Mouse (Mus musculus): ENCODE data around the gene Olfr1443. TPM values are rescaled to one million over a fixed set of nuclear protein-coding genes. Genes with fewer than 3 reads are reported as not detected.
"Not testable (repeated sequence)": the region's sequence is repeated elsewhere in the genome, so short reads cannot be mapped to it uniquely, and the experiment has no call there.

Gene Olfr1443
- polyA plus RNA-seq, 1 experiment from 2014 or later = not detected

DNA sequence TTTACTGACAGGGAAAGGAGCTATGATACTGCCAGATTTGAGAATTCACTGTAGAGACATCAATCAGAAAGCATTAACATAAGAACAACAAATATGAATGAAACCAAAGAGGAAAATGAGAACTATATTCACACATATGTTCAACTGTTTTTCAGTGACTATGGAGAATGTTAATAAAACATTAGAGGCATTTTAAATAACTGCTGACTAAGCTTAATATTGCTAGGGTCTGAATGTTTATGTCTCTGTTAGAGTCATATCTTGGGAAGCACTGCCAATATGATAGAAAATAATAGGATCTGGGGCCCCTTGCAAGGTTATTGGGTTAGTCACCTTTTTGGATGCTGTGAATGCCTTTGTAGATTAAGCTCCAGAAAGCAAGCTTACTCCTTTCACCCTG is 31.1 kb downstream of the Olfr1443 start:
- DNase-seq (ENCODE audit: low spot score) = no peak
- no peak overlapping the region for H3K9ac ChIP-seq (replicated peaks; ENCODE audit: low read length)
- no peaks in the 10 kb centered on the region for H3K9me3 ChIP-seq (replicated peaks; ENCODE audit: control insufficient read depth, low read length)
- no peaks in the 10 kb centered on the region for H3K4me1 ChIP-seq (ENCODE audit: control insufficient read depth, insufficient read depth, low read length)
- no peak overlapping the region for H3K4me3 ChIP-seq (ENCODE audit: low read depth, low read length)
- no peak overlapping the region for H3K27ac ChIP-seq (replicated peaks; ENCODE audit: low read depth, low read length)
- no peaks in the 10 kb centered on the region for H3K36me3 ChIP-seq (replicated peaks; ENCODE audit: control insufficient read depth, insufficient read depth, low read depth, low read length)
- no peak for ATAC-seq (replicated peaks; ENCODE audit: insufficient number of reproducible peaks, low FRiP score, low TSS enrichment, low read depth)
- H3K27me3 ChIP-seq (ENCODE audit: control insufficient read depth, insufficient read depth, low read length) = no peaks in the 10 kb centered on the region
- no peak overlapping the region for H3K4me2 ChIP-seq (ENCODE audit: low read depth, low read length)

DNA sequence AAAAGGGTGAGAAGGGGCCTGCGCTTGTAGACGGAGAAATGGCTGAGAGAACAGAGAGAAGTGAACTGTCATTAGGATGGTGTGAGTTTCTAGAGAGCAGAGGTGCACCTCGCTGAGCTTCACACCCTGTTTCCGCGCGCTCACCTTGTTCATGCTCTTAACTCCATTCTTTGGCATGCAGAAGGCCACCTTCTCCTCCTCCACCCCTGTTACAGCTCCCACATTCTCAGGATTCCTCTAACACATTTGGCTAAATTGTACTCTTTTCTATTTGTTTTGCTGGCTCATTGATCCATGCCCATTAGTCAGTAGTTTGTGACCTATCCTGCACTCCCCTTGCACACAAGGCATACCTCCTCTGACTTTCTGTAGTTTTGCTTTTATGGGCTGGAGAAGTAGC is 41.3 kb downstream of the Olfr1443 start:
- ATAC-seq (replicated peaks; ENCODE audit: insufficient number of reproducible peaks, low FRiP score, low TSS enrichment, low read depth) = no peak
- 82% methylated on average over 6 of the region's 6 CpGs for WGBS

DNA sequence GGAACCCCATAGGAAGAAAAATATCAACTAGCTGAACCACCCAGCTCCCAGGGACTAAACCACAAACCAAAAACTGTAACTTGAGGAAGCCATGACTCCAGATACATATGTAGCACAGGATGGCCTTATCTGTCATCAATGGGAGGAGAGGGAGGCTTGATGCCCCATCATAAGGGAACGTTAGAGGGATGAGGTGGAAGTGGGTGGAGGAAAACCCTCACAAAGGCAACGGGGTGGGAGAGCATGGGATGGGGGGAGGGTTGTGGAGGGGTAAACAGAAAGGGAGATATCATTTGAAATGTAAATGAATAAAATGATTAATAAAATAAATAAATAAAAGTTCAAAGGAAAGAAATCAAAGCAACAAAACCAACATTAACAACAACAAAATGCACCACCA is 42.6 kb downstream of the Olfr1443 start:
- H3K4me3 ChIP-seq (ENCODE audit: low read depth, low read length) = no peak overlapping the region
- no peaks in the 10 kb centered on the region for H3K4me1 ChIP-seq (ENCODE audit: control insufficient read depth, insufficient read depth, low read length)
- no peaks in the 10 kb centered on the region for H3K27me3 ChIP-seq (ENCODE audit: control insufficient read depth, insufficient read depth, low read length)
- 76% methylated on average over 2 of the region's 2 CpGs for WGBS
- no peaks in the 10 kb centered on the region for H3K36me3 ChIP-seq (replicated peaks; ENCODE audit: control insufficient read depth, insufficient read depth, low read depth, low read length)
- no peaks in the 10 kb centered on the region for H3K9me3 ChIP-seq (replicated peaks; ENCODE audit: control insufficient read depth, low read length)
- no peak overlapping the region for H3K4me2 ChIP-seq (ENCODE audit: low read depth, low read length)
- no peak for DNase-seq (ENCODE audit: low spot score)
- no peak overlapping the region for H3K9ac ChIP-seq (replicated peaks; ENCODE audit: low read length)
- no peak overlapping the region for H3K27ac ChIP-seq (replicated peaks; ENCODE audit: low read depth, low read length)
- ATAC-seq (replicated peaks; ENCODE audit: insufficient number of reproducible peaks, low FRiP score, low TSS enrichment, low read depth) = no peak

More for the DNA sequence above, 41.3 kb downstream of the Olfr1443 start:
- Histone ChIP-seq H3K9ac (replicated peaks; ENCODE audit: low read length) (no peak overlapping the region), H3K4me2 (ENCODE audit: low read depth, low read length) (no peak overlapping the region), H3K9me3 (replicated peaks; ENCODE audit: control insufficient read depth, low read length) (no peaks in the 10 kb centered on the region), H3K4me3 (ENCODE audit: low read depth, low read length) (no peak overlapping the region), H3K36me3 (replicated peaks; ENCODE audit: control insufficient read depth, insufficient read depth, low read depth, low read length) (no peaks in the 10 kb centered on the region), H3K27ac (replicated peaks; ENCODE audit: low read depth, low read length) (no peak overlapping the region), H3K27me3 (ENCODE audit: control insufficient read depth, insufficient read depth, low read length) (no peaks in the 10 kb centered on the region), H3K4me1 (ENCODE audit: control insufficient read depth, insufficient read depth, low read length) (no peaks in the 10 kb centered on the region)
- DNase-seq (ENCODE audit: low spot score) = no peak

DNA sequence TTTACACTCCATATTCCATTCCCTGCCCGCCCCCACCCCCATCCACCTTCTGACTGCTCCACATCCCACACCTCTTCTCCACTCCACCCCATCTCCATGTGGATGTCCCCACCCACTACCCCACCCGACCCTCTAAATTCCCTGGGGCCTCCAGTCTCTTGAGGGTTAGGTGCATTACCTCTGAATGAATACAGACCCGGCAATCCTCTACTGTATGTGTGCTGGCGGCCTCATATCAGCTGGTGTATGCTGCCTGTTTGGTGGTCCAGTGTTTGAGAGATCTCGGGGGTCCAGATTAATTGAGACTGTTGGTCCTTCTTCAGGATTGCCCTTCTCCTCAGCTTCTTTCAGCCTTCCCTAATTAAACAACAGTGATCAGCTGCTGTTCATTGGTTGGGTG is 43.0 kb downstream of the Olfr1443 start:
- DNase-seq (ENCODE audit: low spot score); H3K27ac ChIP-seq (replicated peaks; ENCODE audit: low read depth, low read length); H3K27me3 ChIP-seq (ENCODE audit: control insufficient read depth, insufficient read depth, low read length); H3K36me3 ChIP-seq (replicated peaks; ENCODE audit: control insufficient read depth, insufficient read depth, low read depth, low read length); ATAC-seq (replicated peaks; ENCODE audit: insufficient number of reproducible peaks, low FRiP score, low TSS enrichment, low read depth); H3K4me3 ChIP-seq (ENCODE audit: low read depth, low read length); H3K4me2 ChIP-seq (ENCODE audit: low read depth, low read length); H3K4me1 ChIP-seq (ENCODE audit: control insufficient read depth, insufficient read depth, low read length); H3K9me3 ChIP-seq (replicated peaks; ENCODE audit: control insufficient read depth, low read length); H3K9ac ChIP-seq (replicated peaks; ENCODE audit: low read length): not testable (repeated sequence)
- WGBS = 91% methylated on average over 5 of the region's 5 CpGs

DNA sequence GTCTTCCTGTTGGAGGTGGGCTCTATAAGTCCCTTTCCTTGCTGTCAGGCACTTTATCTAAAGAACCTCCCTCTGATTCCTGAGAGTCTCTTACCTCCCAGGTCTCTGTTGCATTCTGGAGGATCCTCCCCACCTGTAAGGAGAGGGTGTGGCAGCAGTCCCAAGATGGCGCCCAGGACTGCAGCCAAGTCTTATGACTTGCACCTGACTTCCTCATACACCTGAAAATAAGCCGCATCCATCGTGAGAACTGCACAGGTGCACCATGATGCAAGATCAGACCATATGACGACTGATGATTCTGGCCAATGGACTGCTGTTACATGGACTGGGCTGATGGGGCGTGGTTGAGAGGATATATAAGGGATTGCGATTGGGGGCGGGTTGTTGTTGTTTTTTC is 43.7 kb downstream of the Olfr1443 start:
- not testable (repeated sequence) for H3K27ac ChIP-seq (replicated peaks; ENCODE audit: low read depth, low read length); H3K9ac ChIP-seq (replicated peaks; ENCODE audit: low read length); DNase-seq (ENCODE audit: low spot score); ATAC-seq (replicated peaks; ENCODE audit: insufficient number of reproducible peaks, low FRiP score, low TSS enrichment, low read depth); H3K4me3 ChIP-seq (ENCODE audit: low read depth, low read length); H3K27me3 ChIP-seq (ENCODE audit: control insufficient read depth, insufficient read depth, low read length); H3K9me3 ChIP-seq (replicated peaks; ENCODE audit: control insufficient read depth, low read length); H3K36me3 ChIP-seq (replicated peaks; ENCODE audit: control insufficient read depth, insufficient read depth, low read depth, low read length); H3K4me1 ChIP-seq (ENCODE audit: control insufficient read depth, insufficient read depth, low read length); H3K4me2 ChIP-seq (ENCODE audit: low read depth, low read length)
- 89% methylated on average over 7 of the region's 7 CpGs for WGBS

DNA sequence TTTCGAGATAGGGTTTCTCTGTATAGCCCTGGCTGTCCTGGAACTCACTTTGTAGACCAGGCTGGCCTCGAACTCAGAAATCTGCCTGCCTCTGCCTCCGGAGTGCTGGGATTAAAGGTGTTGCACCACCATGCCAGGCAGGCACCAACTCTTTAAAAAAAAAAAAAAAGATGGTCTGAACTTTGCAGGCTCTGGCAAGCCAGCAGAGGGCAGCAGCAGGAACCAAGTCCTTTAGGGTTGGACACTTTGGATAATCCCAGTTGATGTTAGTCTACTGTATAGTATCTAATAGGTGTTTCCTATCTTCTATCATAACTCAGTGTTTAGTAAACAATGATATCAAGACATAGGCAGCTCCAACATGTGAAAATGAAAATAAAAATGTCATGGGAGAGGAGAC is 44.4 kb downstream of the Olfr1443 start:
- no peaks in the 10 kb centered on the region for H3K4me1 ChIP-seq (ENCODE audit: control insufficient read depth, insufficient read depth, low read length)
- 88% methylated on average over 2 of the region's 3 CpGs for WGBS
- H3K27ac ChIP-seq (replicated peaks; ENCODE audit: low read depth, low read length) = no peak overlapping the region
- DNase-seq (ENCODE audit: low spot score) (no peak), ATAC-seq (replicated peaks; ENCODE audit: insufficient number of reproducible peaks, low FRiP score, low TSS enrichment, low read depth) (no peak)
- no peaks in the 10 kb centered on the region for H3K27me3 ChIP-seq (ENCODE audit: control insufficient read depth, insufficient read depth, low read length)
- H3K9ac ChIP-seq (replicated peaks; ENCODE audit: low read length) = no peak overlapping the region
- H3K9me3 ChIP-seq (replicated peaks; ENCODE audit: control insufficient read depth, low read length) = no peaks in the 10 kb centered on the region
- H3K36me3 ChIP-seq (replicated peaks; ENCODE audit: control insufficient read depth, insufficient read depth, low read depth, low read length) = no peaks in the 10 kb centered on the region
- H3K4me2 ChIP-seq (ENCODE audit: low read depth, low read length) = no peak overlapping the region
- no peak overlapping the region for H3K4me3 ChIP-seq (ENCODE audit: low read depth, low read length)

DNA sequence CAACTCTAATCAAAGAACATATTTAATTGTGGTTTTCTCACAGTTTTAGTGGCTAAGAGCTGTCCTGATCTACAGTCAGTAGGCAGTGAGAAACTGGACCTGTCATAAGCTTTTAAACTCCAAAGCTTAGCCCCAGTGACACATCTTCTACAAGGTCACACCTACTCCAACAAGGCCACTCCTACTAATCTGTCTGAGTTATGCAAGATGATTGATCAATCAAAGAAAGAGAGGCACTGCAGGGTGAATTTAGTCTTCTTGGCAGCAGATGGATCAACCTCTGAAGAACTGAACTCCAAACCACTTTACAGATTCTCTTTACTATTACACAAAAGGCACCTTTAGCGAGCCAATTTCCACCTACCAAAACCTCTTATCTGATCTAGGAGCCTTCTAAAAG is 47.9 kb downstream of the Olfr1443 start:
- Histone ChIP-seq H3K9ac (replicated peaks; ENCODE audit: low read length) (no peak overlapping the region), H3K27me3 (ENCODE audit: control insufficient read depth, insufficient read depth, low read length) (no peaks in the 10 kb centered on the region), H3K4me1 (ENCODE audit: control insufficient read depth, insufficient read depth, low read length) (no peaks in the 10 kb centered on the region), H3K9me3 (replicated peaks; ENCODE audit: control insufficient read depth, low read length) (no peaks in the 10 kb centered on the region), H3K27ac (replicated peaks; ENCODE audit: low read depth, low read length) (no peak overlapping the region), H3K4me2 (ENCODE audit: low read depth, low read length) (no peak overlapping the region), H3K36me3 (replicated peaks; ENCODE audit: control insufficient read depth, insufficient read depth, low read depth, low read length) (no peaks in the 10 kb centered on the region), H3K4me3 (ENCODE audit: low read depth, low read length) (no peak overlapping the region)
- 76% methylated on average over 1 of the region's 1 CpGs for WGBS
- ATAC-seq (replicated peaks; ENCODE audit: insufficient number of reproducible peaks, low FRiP score, low TSS enrichment, low read depth) (no peak), DNase-seq (ENCODE audit: low spot score) (no peak)

DNA sequence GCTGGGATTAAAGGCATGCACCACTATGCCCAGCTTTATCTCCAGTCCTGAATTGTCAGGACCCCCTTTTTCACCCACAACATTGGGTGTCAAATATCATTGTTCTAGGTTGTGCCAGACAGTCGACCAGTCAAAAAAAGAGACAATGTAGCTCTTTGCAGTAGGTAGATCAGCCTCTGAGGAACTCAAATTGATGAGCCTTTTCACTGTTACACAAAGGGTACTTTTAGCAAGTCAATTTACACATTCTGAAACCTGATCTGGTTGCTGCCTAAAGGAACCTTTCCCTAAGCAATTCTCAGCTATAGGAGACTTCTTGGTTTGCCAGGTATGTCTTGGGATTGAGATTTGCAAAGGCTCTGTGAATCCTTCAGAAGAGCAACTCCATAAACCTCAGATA is 53.1 kb downstream of the Olfr1443 start:
- H3K4me3 ChIP-seq (ENCODE audit: low read depth, low read length) = no peak overlapping the region
- no peak overlapping the region for H3K9ac ChIP-seq (replicated peaks; ENCODE audit: low read length)
- no peaks in the 10 kb centered on the region for H3K4me1 ChIP-seq (ENCODE audit: control insufficient read depth, insufficient read depth, low read length)
- no peak for DNase-seq (ENCODE audit: low spot score)
- H3K27ac ChIP-seq (replicated peaks; ENCODE audit: low read depth, low read length) = no peak overlapping the region
- H3K4me2 ChIP-seq (ENCODE audit: low read depth, low read length) = no peak overlapping the region
- no peak for ATAC-seq (replicated peaks; ENCODE audit: insufficient number of reproducible peaks, low FRiP score, low TSS enrichment, low read depth)
- no peaks in the 10 kb centered on the region for H3K9me3 ChIP-seq (replicated peaks; ENCODE audit: control insufficient read depth, low read length)
- 65% methylated on average over 1 of the region's 1 CpGs for WGBS
- no peaks in the 10 kb centered on the region for H3K36me3 ChIP-seq (replicated peaks; ENCODE audit: control insufficient read depth, insufficient read depth, low read depth, low read length)
- no peaks in the 10 kb centered on the region for H3K27me3 ChIP-seq (ENCODE audit: control insufficient read depth, insufficient read depth, low read length)

DNA sequence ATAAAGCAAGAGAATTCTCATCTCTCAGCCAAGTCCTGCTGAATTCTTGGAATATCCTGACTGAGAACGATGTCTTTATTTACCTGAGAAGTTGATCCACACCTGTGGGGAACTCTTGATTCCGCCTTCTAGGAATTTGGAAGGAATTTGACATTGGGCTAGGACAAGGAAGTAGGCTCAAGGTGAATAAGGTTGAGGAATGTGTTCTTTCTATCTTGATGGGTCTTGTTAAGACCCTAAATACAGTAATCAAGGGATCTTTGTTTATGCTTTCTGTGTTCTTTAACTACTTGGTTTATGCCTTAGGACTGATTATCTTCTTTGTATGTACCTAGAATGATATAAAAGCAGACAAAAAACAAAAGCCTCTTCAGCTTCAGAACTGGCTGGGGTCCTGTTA is 54.0 kb downstream of the Olfr1443 start:
- DNase-seq (ENCODE audit: low spot score) (no peak), ATAC-seq (replicated peaks; ENCODE audit: insufficient number of reproducible peaks, low FRiP score, low TSS enrichment, low read depth) (no peak)
- Histone ChIP-seq H3K9ac (replicated peaks; ENCODE audit: low read length) (no peak overlapping the region), H3K36me3 (replicated peaks; ENCODE audit: control insufficient read depth, insufficient read depth, low read depth, low read length) (no peaks in the 10 kb centered on the region), H3K9me3 (replicated peaks; ENCODE audit: control insufficient read depth, low read length) (no peaks in the 10 kb centered on the region), H3K4me2 (ENCODE audit: low read depth, low read length) (no peak overlapping the region), H3K4me1 (ENCODE audit: control insufficient read depth, insufficient read depth, low read length) (no peaks in the 10 kb centered on the region), H3K4me3 (ENCODE audit: low read depth, low read length) (no peak overlapping the region), H3K27me3 (ENCODE audit: control insufficient read depth, insufficient read depth, low read length) (no peaks in the 10 kb centered on the region), H3K27ac (replicated peaks; ENCODE audit: low read depth, low read length) (no peak overlapping the region)
- WGBS = 85% methylated on average over 2 of the region's 2 CpGs
